Mouse (Mus musculus) left cerebral cortex, adult 8-10 months (tissue): ENCODE data around the gene Prickle2. TPM values are rescaled to one million over a fixed set of nuclear protein-coding genes. Genes with fewer than 3 reads are reported as not detected.

Experiments
- DNase-seq, 2 experiments: peaks; one replicate each; pipeline ENCODE4 v3.0.0; 2022; ENCODE audit warnings: low spot score in 2 of 2
- total RNA-seq, 4 experiments: library from RNA; stranded (reverse); gene quantifications; 2 replicates each; pipeline ENCODE4 v1.2.4; 2022

Gene Prickle2
- total RNA-seq, 4 experiments from 2014 or later: 130 to 157 (median 149) TPM

DNA sequence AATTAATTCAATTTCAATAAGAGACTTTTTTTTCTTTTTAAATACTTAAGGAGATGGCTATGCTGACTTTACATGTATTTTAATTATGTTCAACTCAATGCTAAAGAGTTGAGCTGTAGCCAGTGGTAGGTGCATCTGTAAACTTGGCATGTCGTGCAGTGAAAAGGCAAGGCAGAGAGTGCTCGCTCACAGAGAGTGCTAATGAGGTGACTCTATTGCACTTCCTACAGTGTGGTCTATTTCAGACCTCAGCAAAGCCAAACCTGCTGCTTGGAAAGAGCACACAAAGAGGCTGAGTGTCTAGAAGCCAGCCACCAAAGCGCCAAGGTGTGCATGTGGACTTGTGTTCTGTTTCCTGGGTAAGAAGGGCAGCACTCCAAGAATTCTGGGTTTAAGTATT is 109.6 kb downstream of the Prickle2 start:
- DNase-seq: peak in 1 of 2 experiments; percentile 58

DNA sequence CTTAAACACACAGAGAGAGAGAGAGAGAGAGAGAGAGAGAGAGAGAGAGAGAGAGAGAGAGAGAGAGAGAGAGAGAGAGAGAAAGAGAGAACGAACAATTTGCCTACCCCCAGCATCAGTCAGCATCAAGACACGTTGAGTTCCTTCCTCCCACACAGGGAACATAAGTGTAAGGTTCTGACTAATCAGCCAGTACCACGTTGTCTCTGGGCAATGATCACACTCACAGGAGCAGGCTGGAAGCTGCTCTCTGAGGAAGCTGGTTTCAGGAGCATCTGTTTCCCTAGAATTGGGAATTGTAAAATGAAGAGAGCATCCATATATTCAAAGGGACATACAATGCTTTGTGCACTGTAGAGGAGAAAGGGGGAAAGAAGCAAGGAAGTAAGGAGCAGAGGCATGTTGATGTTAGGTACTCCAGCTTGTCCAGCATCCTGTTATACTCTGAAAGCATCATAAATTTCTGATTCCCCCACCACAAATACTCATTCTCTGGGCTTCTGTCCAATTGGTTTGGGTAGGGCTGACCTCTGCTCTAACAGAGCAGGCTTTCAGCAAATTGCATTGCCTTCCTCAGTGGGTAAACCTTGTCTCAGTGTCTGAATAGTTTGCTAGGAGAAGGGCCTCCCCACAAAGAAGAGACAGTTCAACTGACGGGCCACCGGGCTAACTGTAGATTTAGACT is 116.4 kb downstream of the Prickle2 start:
- DNase-seq: peak in 1 of 2 experiments; percentile 74

DNA sequence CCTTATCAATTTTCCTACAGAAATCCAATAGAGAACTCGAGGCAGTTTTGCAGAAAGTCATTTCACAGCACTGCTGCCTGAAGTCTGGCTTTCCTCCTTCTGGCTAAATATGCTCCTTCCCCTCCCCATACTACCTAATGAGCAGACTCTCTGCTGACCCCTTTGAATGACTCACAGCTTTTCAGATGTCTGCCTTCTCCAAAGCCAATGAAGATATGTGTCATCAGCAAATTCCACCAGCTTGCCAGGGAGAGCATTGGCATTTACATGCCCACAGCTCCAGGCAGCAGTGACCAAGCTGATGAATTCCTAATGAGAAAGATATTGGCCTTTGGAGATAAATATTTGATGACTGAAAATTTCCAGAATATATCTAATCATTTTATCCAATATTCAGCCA is 121.9 kb downstream of the Prickle2 start:
- no peak for DNase-seq

DNA sequence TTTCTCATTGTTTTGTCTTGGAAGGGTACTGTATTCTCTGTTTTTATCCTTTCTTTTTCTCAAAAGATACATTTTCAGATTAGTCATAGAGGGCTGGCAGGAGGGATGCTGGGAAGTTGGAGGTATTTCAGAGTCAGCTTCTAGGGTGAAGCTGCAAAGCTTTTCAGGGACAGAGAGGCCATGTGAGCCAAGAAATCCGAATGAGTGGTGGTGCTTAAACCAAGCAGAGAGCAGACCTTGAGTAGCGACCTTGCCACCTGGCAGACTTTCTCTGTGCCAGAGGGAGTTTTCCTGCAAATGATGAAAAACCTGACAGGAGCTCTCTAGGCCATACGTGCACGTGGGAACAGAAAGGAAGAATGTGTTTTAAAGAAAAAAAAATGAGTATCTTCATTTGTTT is 130.7 kb downstream of the Prickle2 start:
- DNase-seq: no peak

DNA sequence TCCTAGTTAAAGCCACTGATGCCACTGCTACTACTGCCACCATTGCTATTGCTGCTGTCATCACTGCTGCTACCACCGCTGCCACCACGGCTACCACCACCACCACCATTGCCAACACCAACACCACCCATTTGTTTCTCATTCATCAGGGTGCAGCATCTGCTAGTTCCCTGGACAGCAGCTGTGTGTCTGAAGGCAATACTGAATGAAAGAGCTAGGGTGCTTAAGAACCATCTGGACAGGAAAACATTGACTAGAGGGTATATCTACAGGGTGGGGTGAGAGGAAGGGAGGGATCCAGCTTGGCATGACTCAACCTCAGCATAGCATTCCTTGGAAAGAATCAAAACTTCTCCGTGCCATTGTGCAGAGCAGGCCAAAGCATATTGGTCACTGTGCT is 133.8 kb downstream of the Prickle2 start:
- DNase-seq: no peak

DNA sequence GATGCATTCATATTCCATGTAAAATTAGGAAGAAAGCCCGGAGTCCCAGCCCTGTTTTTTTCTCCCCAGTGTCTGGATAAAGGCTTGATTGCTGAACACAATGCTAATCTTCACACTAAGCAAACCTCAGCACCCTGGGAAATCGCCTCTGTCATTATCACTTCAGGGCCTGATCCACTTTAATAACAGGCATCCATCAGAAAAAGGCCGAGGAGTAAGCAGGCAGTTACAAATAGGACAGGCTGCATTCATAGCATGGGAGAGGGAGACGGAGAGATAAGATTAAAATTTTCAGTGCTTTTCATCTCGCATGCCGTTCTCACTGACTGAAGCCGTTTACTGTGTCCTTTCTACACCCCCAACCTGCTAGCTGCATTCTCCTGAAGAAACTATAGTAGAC is 135.9 kb downstream of the Prickle2 start:
- DNase-seq: no peak

DNA sequence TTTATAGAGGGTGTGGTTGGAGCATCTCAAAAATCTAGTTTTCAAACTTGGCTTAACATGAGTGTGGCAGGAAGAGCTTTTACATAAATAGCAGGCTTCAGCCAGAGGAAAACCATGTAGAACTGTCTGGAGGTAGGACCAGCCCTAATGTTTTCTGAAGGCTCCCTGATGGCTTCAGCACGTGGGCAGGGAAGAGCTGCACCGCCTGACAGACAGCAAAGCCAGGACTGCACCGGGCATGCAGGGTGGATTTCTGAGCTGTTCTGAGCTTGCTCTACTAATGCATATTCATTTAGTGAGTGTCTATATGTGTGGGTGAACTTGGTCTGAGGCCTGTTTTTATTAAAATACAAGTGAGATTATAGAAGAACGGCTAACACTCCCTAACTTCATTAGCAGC is 136.7 kb downstream of the Prickle2 start:
- peak in 1 of 2 experiments; percentile 66 for DNase-seq

DNA sequence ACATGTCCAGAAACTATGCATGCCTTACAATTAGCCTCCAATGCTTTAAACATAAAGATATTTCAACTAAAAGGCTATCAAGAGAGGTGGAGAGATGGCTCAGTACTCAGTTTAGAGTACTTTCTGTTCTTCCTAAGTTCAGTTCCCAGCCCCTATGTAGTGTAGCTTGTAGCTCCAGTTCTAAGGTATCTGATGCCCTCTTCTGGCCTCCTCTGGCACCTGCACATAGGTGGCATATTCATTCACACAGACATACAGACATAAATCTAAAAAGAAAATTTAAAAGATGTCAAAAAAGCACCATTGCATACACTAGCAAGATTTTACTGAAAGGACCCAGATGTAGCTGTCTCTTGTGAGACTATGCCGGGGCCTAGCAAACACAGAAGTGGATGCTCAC is 146.7 kb downstream of the Prickle2 start:
- no peak for DNase-seq

DNA sequence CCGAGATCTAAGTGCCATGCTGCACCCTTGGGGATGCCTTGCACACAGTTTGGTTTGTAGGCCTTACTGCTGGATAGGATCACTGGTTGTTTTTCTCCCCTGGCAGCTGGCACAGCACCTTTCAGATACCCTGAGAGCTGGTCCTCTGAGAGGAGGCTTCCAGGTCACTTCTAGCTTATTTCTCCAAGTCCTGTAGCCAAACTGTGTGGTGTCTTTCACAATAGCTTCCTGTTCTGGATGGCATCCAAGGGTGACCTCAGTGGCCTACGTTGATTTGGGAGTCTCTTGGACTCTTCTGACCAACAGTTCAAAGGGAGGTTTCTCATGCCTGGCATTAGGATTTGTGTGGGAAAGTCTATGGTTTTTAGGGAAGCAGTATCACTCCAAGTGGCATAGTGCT is 150.3 kb downstream of the Prickle2 start:
- DNase-seq: no peak

DNA sequence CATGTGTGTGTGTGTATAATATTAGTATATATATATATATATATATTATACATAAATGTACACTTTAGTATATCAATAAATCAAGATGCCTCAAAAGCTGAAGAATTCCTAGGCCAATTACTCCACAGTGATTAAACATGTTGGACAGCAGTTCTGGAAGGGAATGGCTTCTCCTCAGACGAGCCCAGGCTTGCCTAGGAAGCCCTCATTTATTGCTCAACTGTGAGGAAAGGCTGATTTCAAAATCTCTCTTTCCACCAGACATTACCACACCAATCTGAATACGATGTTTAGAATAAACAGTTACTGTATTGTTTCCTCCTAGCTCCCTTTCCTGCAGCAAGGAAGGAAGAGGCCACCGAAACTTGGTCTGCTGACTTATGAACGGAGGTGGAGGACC is 152.9 kb downstream of the Prickle2 start:
- no peak for DNase-seq

DNA sequence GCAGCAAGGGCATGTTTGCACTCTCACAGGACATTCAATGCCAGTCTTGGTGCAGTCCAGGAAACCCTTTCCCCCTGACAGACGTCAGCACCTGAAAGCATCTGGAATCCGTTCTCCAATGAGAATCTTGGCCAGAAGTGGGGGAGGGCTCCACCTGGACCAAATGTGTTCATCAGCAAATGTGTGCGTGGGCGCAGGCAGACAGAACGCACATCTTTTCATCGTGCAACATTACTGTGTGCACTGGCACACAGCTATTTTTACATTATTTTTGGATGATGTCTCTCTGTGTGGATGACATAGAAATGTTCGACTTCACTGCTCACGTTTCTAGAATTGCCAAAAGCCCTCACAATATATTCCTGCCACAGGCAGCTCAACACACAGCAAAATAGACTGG is 156.7 kb downstream of the Prickle2 start:
- DNase-seq: peak in 1 of 2 experiments; percentile 68

DNA sequence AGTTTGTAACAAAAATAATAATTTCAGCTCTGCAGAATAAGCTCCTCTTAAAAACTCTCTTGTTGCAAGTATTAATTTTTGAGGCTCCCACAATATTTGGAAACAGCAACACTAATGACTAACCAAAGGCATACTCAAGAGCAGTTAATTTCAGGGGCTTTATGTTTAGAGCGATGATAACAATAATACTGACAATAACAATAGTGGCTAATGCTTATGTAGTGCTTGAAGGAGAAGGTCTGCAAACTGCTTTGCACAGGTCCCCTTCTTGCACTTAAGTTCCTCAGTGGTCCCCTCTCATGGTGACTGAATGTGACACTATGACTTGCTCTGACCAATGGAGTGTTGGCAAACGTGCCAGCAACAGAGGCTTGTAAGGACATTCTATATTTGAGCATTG is 160.8 kb downstream of the Prickle2 start:
- no peak for DNase-seq

DNA sequence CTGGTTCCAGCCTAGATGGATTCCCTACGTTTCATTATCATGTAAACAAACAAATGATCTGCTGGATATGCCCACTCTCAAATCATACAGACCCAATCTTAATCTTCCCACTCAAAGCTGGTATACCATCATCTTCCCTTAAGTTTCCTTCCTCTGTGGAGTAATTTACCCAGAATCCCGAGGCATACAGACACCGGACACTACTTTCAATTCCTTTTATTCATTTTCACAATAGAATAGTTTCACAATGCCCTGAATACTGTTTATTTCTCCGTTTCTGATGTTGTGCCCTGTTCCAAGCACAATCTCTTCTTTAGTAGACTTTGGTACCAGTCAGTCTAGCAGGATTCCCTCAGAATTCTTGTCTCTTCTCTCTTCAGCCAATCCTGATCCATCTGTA is 162.1 kb downstream of the Prickle2 start:
- DNase-seq: no peak

DNA sequence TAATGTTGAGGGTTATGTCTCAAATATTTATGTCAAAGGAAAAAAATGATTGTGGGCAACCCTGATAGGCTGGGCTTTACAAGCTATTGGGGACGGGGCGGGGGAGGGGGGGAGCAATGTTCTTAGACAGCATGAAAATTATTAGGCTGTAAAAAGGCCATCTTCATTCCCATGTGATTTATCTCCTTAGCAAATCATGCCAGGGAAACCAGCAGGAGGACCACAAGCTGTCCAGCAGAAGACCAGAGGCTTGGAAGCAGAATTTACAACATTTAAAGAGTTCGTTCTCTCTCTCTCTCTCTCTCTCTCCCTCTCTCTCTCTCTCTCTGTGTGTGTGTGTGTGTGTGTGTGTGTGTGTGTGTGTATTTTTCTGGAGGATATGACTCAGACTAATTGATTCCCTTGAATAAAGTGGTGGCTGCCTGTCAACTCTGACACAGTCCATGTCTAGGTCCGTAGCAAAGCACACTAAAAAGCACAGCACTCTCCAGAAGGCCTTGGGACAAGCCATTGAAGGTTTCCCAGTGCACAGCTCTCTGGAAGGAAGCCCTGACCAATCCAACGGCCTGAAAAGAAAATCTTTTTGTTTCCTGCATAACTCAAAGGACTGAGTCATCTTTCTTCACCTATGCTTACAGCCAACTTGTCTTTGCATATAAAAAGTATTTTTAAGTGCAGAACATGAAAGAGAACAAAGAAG is 163.4 kb downstream of the Prickle2 start:
- DNase-seq: peak in 1 of 2 experiments; percentile 23

DNA sequence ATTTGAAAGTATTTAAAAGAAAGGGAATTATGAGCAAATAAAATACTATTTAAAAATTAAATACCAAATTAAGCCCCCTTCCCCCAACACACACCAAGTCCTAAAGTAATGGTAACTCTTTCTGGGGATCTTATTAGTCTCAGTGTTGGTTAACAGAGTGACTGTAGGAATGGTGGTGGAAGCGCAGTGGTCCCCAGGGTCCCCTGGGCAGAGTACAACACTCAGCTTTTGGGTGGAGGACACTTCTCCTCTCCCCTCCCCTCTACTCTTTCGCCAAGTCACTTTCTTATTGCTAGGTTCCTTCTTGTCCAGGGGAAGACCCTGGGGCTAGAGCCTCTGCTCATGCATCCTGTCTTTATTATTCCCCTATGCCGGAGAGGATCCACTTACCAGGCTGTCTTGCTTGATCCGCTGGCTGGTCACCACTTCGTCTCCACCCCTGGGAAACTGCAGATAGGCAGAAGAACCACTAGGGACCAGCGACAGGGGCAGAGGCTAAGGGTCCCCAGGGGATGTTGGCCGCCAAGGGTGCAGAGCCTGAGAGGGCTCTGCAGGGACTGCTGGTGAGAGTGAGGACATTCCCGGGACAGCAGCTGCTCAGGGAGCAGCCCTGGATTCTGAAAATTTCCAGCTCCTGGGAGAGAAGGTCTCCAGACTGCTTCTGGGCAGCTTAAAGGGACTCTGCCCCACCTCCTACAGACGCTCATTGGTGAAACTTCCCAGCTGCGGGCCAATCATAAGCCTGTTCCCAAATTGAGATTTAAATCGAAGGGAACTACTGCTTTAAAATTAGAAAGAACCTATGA is 171.5 kb downstream of the Prickle2 start:
- DNase-seq: peak; percentile 49 to 77

DNA sequence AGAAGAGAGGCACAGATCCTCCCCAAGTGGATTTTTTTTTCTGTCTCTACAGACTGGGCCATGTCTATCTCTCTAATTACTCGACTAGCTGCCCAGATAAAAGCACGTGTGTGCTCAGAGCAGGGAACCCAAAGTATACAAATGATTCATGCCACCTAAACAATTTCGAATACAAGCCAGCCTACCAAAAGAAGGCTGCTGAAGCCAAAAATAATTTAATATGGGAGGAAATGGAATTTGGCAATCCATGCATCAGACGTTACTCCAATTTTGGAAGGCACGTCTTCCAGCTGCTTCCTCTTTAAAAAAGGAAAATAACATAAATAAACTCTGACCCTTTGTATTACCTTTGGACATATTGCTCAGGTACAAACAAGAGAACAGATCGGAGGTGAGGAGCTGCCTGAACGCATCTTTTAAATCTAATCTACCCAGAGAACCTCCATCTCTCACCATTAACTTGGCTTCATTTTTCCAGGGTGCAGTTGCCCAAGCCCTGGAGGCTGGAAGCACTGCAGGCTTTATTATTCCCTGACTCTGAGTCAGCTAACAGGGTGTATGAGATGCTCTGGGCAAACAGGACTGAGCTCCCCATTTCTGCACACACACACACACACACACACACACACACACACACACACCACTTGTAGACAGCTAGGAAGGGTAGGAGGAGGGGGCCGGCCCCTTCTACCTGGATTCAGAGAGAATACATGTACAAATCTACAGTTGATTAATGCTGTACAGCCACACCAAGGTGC is 172.5 kb downstream of the Prickle2 start:
- no peak for DNase-seq

DNA sequence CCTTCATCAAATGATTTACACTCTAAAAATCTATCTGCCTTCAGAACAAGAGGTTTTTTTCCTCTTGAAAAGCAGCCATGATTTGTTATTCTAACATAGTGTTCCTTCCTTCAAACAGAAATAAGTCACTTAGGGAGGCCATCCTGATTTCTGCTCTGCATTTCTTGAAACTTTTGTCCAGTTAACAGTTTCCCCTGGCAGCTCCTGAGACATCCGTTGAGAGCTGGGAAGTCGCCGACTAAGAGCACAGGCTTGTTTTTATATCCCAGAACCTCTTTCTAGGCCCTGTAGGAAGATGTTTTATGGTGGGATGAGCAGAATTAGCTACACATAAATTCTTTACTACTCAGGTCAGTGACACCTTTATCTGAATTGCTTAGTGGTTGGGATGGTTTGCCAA is 173.1 kb downstream of the Prickle2 start:
- no peak for DNase-seq

DNA sequence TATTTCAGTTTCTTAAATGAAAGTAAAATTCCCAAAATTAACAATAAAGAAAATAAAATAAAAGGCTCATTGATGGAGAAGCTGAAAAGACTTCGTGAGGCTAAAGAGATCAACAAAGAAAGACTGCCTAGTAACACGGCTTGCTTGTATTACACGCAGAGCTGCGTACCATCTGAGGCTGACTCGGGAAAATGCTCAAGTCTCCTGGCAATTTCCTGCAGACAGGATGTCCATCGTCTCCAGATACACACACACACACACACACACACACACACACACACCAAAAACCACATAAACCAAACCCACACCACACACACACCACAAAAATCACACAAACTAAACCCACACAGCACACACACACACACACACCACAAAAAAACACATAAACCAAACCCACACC is 173.6 kb downstream of the Prickle2 start:
- no peak for DNase-seq

DNA sequence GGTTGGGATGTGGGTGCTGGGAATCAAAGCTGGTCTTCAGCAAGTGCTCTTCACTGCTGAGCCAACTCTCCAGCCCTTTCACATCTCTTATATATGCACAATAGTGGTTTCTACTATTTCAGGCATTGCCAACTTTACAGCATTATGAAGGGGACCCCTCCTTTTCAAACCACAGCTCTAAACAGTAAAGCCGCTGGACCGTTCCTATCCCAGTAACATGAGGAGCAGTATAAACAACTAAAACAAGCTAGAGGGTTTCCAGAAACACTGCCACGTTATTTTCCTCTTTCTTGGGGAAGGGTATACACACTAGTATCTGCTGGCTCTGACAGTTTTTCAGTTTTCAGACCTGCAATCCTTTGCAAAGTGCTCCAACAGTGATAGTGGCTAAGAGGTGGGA is 179.7 kb downstream of the Prickle2 start:
- no peak for DNase-seq

DNA sequence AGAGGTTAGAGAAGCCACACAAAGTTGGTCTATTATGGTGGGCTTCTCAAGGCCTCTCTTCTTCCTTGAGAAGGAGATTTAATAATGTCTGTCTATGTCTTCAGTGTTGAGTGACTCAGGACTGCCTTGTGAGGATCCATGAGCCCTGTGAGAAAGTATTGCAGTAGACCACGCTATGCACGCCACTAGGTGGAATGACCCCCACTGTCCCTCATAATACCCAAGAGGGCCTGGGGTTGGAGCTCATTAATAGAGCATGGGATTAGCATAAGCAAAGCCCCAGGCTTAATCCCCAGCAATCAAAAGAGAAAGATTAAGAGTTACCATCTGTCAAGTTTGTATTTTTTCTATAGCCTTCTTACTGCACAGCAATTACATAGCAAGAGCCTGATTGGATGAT is 180.3 kb downstream of the Prickle2 start:
- DNase-seq: no peak

DNA sequence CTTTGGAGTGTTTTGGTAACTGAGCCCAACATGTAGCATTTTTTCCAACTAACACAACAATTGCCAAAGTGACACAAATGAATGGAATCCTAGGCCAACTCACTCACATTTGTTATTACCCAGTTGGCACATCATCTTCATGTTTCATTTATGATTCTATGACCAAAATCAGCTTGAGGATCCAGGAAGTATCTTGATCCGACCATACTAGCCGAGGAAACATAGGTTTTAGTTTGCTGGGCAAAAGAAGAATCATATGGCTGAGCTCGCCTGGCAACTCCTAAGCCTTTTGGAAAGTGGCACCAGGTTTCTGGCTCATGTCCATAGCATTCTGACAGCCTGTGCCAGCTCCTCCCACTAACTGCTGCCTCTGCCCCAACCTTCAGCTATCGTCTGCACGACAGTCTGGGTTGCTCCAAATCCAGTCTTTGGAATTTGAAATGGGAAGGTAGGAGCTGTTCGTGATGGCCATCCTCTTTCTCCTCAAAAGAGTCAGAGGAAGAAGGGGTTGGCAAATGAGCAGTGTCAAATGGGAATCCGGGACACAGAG is 184.4 kb downstream of the Prickle2 start:
- DNase-seq: peak; percentile 45 to 82
